Mouse (Mus musculus): ENCODE measurements around the gene Atp5g3. TPM values are rescaled to one million over a fixed set of nuclear protein-coding genes. Genes with fewer than 3 reads are reported as not detected.

Atp5g3 gene
- polyA plus RNA-seq, 1 experiment from 2014 or later: 1,076 TPM

- Histone ChIP-seq H3K27ac (ENCODE audit: low read length) (no peak overlapping the region), H3K27me3 (ENCODE audit: control insufficient read depth, insufficient read depth, low read depth, low read length) (no peaks in the 10 kb centered on the region), H3K36me3 (ENCODE audit: control insufficient read depth, insufficient read depth, low read length) (no peaks in the 10 kb centered on the region), H3K4me2 (ENCODE audit: low read depth, low read length) (no peak overlapping the region), H3K4me3 (ENCODE audit: low read length) (no peak overlapping the region), H3K9me3 (ENCODE audit: control insufficient read depth, low read length) (no peaks in the 10 kb centered on the region), H3K4me1 (replicated peaks; ENCODE audit: control insufficient read depth, insufficient read depth, low read length) (0 out of 2 replicates have a peak, but pooled peaks cover 2% of the 10 kb centered on the region), H3K9ac (ENCODE audit: low read length) (no peak overlapping the region)
- 76% methylated on average over 2 of the region's 2 CpGs for WGBS
- no peak for ATAC-seq (ENCODE audit: low read depth)
These were observed 25.1 kb downstream of the Atp5g3 start for GRCm38 (mm10) chr2:73885997-73886396.

- H3K4me2 ChIP-seq (ENCODE audit: low read depth, low read length): no peak overlapping the region
- no peaks in the 10 kb centered on the region; the same call in 1 of the 2 replicates for H3K36me3 ChIP-seq (ENCODE audit: control insufficient read depth, insufficient read depth, low read length)
- 82% methylated on average over 2 of the region's 2 CpGs for WGBS
- no peak for ATAC-seq (ENCODE audit: low read depth)
- H3K4me1 ChIP-seq (replicated peaks; ENCODE audit: control insufficient read depth, insufficient read depth, low read length): no peaks in the 10 kb centered on the region
- no peak overlapping the region for H3K9ac ChIP-seq (ENCODE audit: low read length)
- H3K4me3 ChIP-seq (ENCODE audit: low read length): no peak overlapping the region
- no peaks in the 10 kb centered on the region for H3K9me3 ChIP-seq (ENCODE audit: control insufficient read depth, low read length)
- H3K27me3 ChIP-seq (ENCODE audit: control insufficient read depth, insufficient read depth, low read depth, low read length): no peaks in the 10 kb centered on the region
- H3K27ac ChIP-seq (ENCODE audit: low read length): no peak overlapping the region
These were observed 33.2 kb downstream of the Atp5g3 start for GRCm38 (mm10) chr2:73877891-73878290.

- H3K4me3 ChIP-seq (ENCODE audit: low read length): no peak overlapping the region
- H3K27me3 ChIP-seq (ENCODE audit: control insufficient read depth, insufficient read depth, low read depth, low read length): no peaks in the 10 kb centered on the region
- no peak overlapping the region for H3K27ac ChIP-seq (ENCODE audit: low read length)
- WGBS: 72% methylated on average over 16 of the region's 16 CpGs
- no peaks in the 10 kb centered on the region for H3K9me3 ChIP-seq (ENCODE audit: control insufficient read depth, low read length)
- no peaks in the 10 kb centered on the region for H3K4me1 ChIP-seq (replicated peaks; ENCODE audit: control insufficient read depth, insufficient read depth, low read length)
- H3K4me2 ChIP-seq (ENCODE audit: low read depth, low read length): no peak overlapping the region
- no peaks in the 10 kb centered on the region for H3K36me3 ChIP-seq (ENCODE audit: control insufficient read depth, insufficient read depth, low read length)
- no peak for ATAC-seq (ENCODE audit: low read depth)
- no peak overlapping the region for H3K9ac ChIP-seq (ENCODE audit: low read length)
These were observed 43.2 kb downstream of the Atp5g3 start for GRCm38 (mm10) chr2:73867764-73868487.

GRCm38 (mm10) chr2:73860046-73860624 lies 51.0 kb downstream of the Atp5g3 start:
- WGBS: 75% methylated on average over 4 of the region's 4 CpGs
- ATAC-seq (ENCODE audit: low read depth): no peak
- Histone ChIP-seq H3K4me1 (replicated peaks; ENCODE audit: control insufficient read depth, insufficient read depth, low read length) (no peaks in the 10 kb centered on the region), H3K4me3 (ENCODE audit: low read length) (no peak overlapping the region), H3K4me2 (ENCODE audit: low read depth, low read length) (no peak overlapping the region), H3K9me3 (ENCODE audit: control insufficient read depth, low read length) (no peaks in the 10 kb centered on the region), H3K27ac (ENCODE audit: low read length) (no peak overlapping the region), H3K27me3 (ENCODE audit: control insufficient read depth, insufficient read depth, low read depth, low read length) (no peaks in the 10 kb centered on the region), H3K36me3 (ENCODE audit: control insufficient read depth, insufficient read depth, low read length) (no peaks in the 10 kb centered on the region), H3K9ac (ENCODE audit: low read length) (no peak overlapping the region)

Other genes with a start within 250 kb of the Atp5g3 start
- 53.7 and 56.9 TPM in 2 replicates for gene Chn1, start 136.0 kb downstream of the Atp5g3 start, polyA plus RNA-seq (2015; fragmentation: Nextera tagmentation; extraction: Ambion mirVana)
- gene Atf2, start 18.7 kb downstream of the Atp5g3 start, polyA plus RNA-seq (2015; fragmentation: Nextera tagmentation; extraction: Ambion mirVana): 64.0 and 68.4 TPM in 2 replicates

Data from lung, embryonic 16.5 days (tissue).